Mouse (Mus musculus): ENCODE measurements around the gene Abtb1.

Gene Abtb1

GRCm38 (mm10) chr6:88855636-88856035 lies 13.9 kb upstream of the Abtb1 start:
- DNase-seq (ENCODE audit: low read depth, low spot score): peak; percentile 66

GRCm38 (mm10) chr6:88854509-88854908 lies 12.7 kb upstream of the Abtb1 start:
- DNase-seq (ENCODE audit: low read depth, low spot score): no peak

- DNase-seq (ENCODE audit: low read depth, low spot score): no peak
These were observed 8.2 kb upstream of the Abtb1 start for GRCm38 (mm10) chr6:88850034-88850433.

GRCm38 (mm10) chr6:88849270-88849669 lies 7.5 kb upstream of the Abtb1 start:
- peak; percentile 31 for DNase-seq (ENCODE audit: low read depth, low spot score)

- DNase-seq (ENCODE audit: low read depth, low spot score): no peak
These were observed 5.8 kb upstream of the Abtb1 start for GRCm38 (mm10) chr6:88847571-88847970.

- DNase-seq (ENCODE audit: low read depth, low spot score): no peak
These were observed 3.2 kb upstream of the Abtb1 start for GRCm38 (mm10) chr6:88844901-88845565.

- DNase-seq (ENCODE audit: low read depth, low spot score): no peak
These were observed 2.3 kb upstream of the Abtb1 start for GRCm38 (mm10) chr6:88843781-88844725.

- DNase-seq (ENCODE audit: low read depth, low spot score): no peak
These were observed 1.5 kb upstream of the Abtb1 start for GRCm38 (mm10) chr6:88843241-88843640.

- DNase-seq (ENCODE audit: low read depth, low spot score): no peak
These were observed 957 bp upstream of the Abtb1 start for GRCm38 (mm10) chr6:88842731-88843151.

GRCm38 (mm10) chr6:88841514-88841780 lies 337 bp downstream of the Abtb1 start:
- DNase-seq (ENCODE audit: low read depth, low spot score): no peak

- peak; percentile 20 for DNase-seq (ENCODE audit: low read depth, low spot score)
These were observed 832 bp downstream of the Abtb1 start for GRCm38 (mm10) chr6:88840791-88841513.

GRCm38 (mm10) chr6:88840211-88840610 lies 1.6 kb downstream of the Abtb1 start:
- DNase-seq (ENCODE audit: low read depth, low spot score): no peak

GRCm38 (mm10) chr6:88839135-88839970 lies 2.4 kb downstream of the Abtb1 start:
- DNase-seq (ENCODE audit: low read depth, low spot score): no peak

GRCm38 (mm10) chr6:88838613-88839012 lies 3.2 kb downstream of the Abtb1 start:
- no peak for DNase-seq (ENCODE audit: low read depth, low spot score)

GRCm38 (mm10) chr6:88837999-88838398 lies 3.8 kb downstream of the Abtb1 start:
- no peak for DNase-seq (ENCODE audit: low read depth, low spot score)

GRCm38 (mm10) chr6:88836178-88836819 lies 5.5 kb downstream of the Abtb1 start:
- DNase-seq (ENCODE audit: low read depth, low spot score): no peak

- peak; percentile 24 for DNase-seq (ENCODE audit: low read depth, low spot score)
These were observed 6.7 kb downstream of the Abtb1 start for GRCm38 (mm10) chr6:88835047-88835446.

- DNase-seq (ENCODE audit: low read depth, low spot score): no peak
These were observed 8.2 kb downstream of the Abtb1 start for GRCm38 (mm10) chr6:88833340-88834140.

- no peak for DNase-seq (ENCODE audit: low read depth, low spot score)
These were observed 9.1 kb downstream of the Abtb1 start for GRCm38 (mm10) chr6:88832663-88833062.

- DNase-seq (ENCODE audit: low read depth, low spot score): peak; percentile 62
These were observed 10.3 kb downstream of the Abtb1 start for GRCm38 (mm10) chr6:88831456-88831855.
